Mouse (Mus musculus) hindbrain, embryonic 15.5 days (tissue): ENCODE measurements around the gene Gm14147. TPM values are rescaled to one million over a fixed set of nuclear protein-coding genes. Genes with fewer than 3 reads are reported as not detected.
"Not testable (repeated sequence)": the region's sequence is repeated elsewhere in the genome, so short reads cannot be mapped to it uniquely, and the experiment has no call there.

Experiments
- ATAC-seq: fragments of 200-750 bp; cut with Nextera tagmentation; 2 replicates; pipeline ENCODE4 v1.8.0; 2017; ENCODE audit warnings: low read depth, moderate number of reproducible peaks, moderate TSS enrichment; ENCODE audit not compliant: low FRiP score
- H3K27ac ChIP-seq: fragments of 300-500 bp; sonication (generic); replicated peaks from 2 replicates; pipeline ENCODE4 v1.5.1; 2015; ENCODE audit warnings: mild to moderate bottlenecking, inconsistent platforms
- H3K27me3 ChIP-seq: fragments of 300-500 bp; sonication (generic); 2 replicates; pipeline ENCODE4 v1.6.1; 2015; ENCODE audit warnings: control low read depth, inconsistent platforms
- H3K36me3 ChIP-seq: fragments of 300-500 bp; sonication (generic); 2 replicates; pipeline ENCODE4 v1.6.1; 2015; ENCODE audit warnings: control low read depth, inconsistent platforms
- H3K4me1 ChIP-seq: fragments of 300-500 bp; sonication (generic); replicated peaks from 2 replicates; pipeline ENCODE4 v1.6.1; 2015; ENCODE audit warnings: control low read depth, inconsistent platforms
- H3K4me2 ChIP-seq: fragments of 300-500 bp; sonication (generic); 2 replicates; pipeline ENCODE4 v1.6.1; 2015; ENCODE audit warnings: moderate library complexity, mild to moderate bottlenecking, inconsistent platforms
- H3K4me3 ChIP-seq: fragments of 300-500 bp; sonication (generic); 2 replicates; pipeline ENCODE4 v1.5.1; 2015; ENCODE audit warnings: mild to moderate bottlenecking, inconsistent platforms
- H3K9ac ChIP-seq: fragments of 300-500 bp; sonication (generic); 2 replicates; pipeline ENCODE4 v1.6.1; 2015; ENCODE audit warnings: inconsistent platforms
- H3K9me3 ChIP-seq: fragments of 300-500 bp; sonication (generic); 2 replicates; pipeline ENCODE4 v1.6.1; 2016; ENCODE audit warnings: control low read depth, inconsistent platforms
- WGBS: fragments of 180-500 bp; shearing (Covaris S2); methylation state at CpG from one replicate; pipeline ENCODE4 v1.1.7; 2015; 5-methylcytosine and 5-hydroxymethylcytosine counted together
- polyA plus RNA-seq: library from polyadenylated mRNA; unstranded; fragments of >200 nt; fragmentation: Nextera tagmentation; extraction: Ambion mirVana; gene quantifications from 2 replicates; pipeline ENCODE4 v1.2.1, GENCODE M21; 2015

Gm14147 gene
- polyA plus RNA-seq, result not detected in 2 replicates

DNA sequence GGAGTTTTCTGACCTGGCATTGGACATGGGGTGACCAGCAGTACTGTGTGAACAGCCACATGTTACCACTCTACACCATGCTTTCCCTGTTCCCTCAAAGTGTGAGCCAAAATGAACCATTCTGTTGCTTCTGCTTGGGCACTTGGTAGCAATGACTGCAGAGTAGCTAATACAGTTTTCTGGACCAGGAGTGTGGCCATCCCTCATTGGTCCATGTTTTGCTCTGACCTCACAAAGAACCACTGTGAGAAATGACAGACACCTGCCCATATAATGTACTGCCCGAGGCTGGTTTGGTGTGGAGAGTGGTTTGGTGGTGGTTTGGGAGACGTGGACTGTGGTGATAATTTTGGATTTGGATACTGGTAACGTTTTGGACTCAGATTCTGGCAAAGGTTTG, at the start of gene Gm14147:
Gene Gm14147 (plus strand): TSS at position 301 of the 400 bp plus-strand sequence.
- H3K9me3 ChIP-seq, H3K36me3 ChIP-seq, H3K4me3 ChIP-seq, ATAC-seq, H3K9ac ChIP-seq, H3K4me1 ChIP-seq, H3K27me3 ChIP-seq, H3K4me2 ChIP-seq, H3K27ac ChIP-seq: not testable (repeated sequence)
- WGBS, result no CpG with 5 or more reads among the region's 3 CpGs

DNA sequence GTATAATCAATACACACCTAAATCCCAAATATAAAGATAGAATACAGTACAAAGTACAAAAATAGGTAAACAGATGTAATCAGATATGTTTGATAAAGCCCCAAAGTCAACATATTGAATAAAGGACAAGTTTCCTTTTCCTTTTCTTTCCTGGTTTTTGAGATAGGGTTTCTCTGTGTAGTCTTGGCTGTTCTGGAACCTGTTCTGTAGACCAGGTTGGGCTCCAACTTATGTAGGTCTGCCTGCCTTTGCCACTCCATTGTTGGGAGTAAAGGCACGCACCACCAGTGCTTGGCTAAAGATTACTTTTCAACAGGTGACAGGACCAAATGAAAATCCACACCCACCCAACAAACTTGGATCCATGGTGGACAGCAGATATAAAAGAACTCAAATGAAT, 41.4 kb upstream of the Gm14147 start:
- ATAC-seq, result no peak
- WGBS, result 95% methylated on average over 1 of the region's 1 CpGs
- no peaks in the 10 kb centered on the region for H3K36me3 ChIP-seq
- H3K27ac ChIP-seq, result no peak overlapping the region
- H3K4me3 ChIP-seq, result no peak overlapping the region
- no peaks in the 10 kb centered on the region for H3K9me3 ChIP-seq
- no peaks in the 10 kb centered on the region for H3K4me1 ChIP-seq
- H3K27me3 ChIP-seq, result no peaks in the 10 kb centered on the region
- H3K9ac ChIP-seq, result no peak overlapping the region
- no peak overlapping the region for H3K4me2 ChIP-seq

DNA sequence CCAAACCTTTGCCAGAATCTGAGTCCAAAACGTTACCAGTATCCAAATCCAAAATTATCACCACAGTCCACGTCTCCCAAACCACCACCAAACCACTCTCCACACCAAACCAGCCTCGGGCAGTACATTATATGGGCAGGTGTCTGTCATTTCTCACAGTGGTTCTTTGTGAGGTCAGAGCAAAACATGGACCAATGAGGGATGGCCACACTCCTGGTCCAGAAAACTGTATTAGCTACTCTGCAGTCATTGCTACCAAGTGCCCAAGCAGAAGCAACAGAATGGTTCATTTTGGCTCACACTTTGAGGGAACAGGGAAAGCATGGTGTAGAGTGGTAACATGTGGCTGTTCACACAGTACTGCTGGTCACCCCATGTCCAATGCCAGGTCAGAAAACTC, 5.8 kb upstream of the Gm14147 start, which contains the start of gene Gm14151:
Gene Gm14151 (minus strand): TSS at position 101 of the 400 bp plus-strand sequence.
- not testable (repeated sequence) for H3K4me2 ChIP-seq, ATAC-seq, H3K9me3 ChIP-seq, H3K27ac ChIP-seq, H3K4me3 ChIP-seq, H3K36me3 ChIP-seq, H3K4me1 ChIP-seq, H3K9ac ChIP-seq, H3K27me3 ChIP-seq
- no CpG with 5 or more reads among the region's 3 CpGs for WGBS

Other genes starting within 250 kb of the Gm14147 start
- gene Abhd12, start 193.5 kb upstream of the Gm14147 start, polyA plus RNA-seq, result 136 and 137 TPM in 2 replicates
- 14.8 and 16.1 TPM in 2 replicates for gene Gins1, start 192.8 kb upstream of the Gm14147 start, polyA plus RNA-seq
- 4.1 and 5.0 TPM in 2 replicates for gene Ninl, start 58.9 kb upstream of the Gm14147 start, polyA plus RNA-seq
- 35.2 and 35.8 TPM in 2 replicates for gene Nanp, start 58.8 kb upstream of the Gm14147 start, polyA plus RNA-seq
- not detected in 2 replicates for gene Gm14151, start 5.9 kb upstream of the Gm14147 start, polyA plus RNA-seq